Mouse (Mus musculus): ENCODE measurements around the gene Gm7145. TPM values are rescaled to one million over a fixed set of nuclear protein-coding genes. Genes with fewer than 3 reads are reported as not detected.
"Not testable (repeated sequence)": the region's sequence is repeated elsewhere in the genome, so short reads cannot be mapped to it uniquely, and the experiment has no call there.

Gm7145 gene
- polyA plus RNA-seq (2015; fragmentation: Nextera tagmentation; extraction: Ambion mirVana), result not detected in 2 replicates

GRCm38 (mm10) chr1:117965639-117966038 lies at the start of gene Gm7145:
Gene Gm7145, plus strand, starts transcription at chr1:117965939.
- Histone ChIP-seq H3K27me3 (replicated peaks) (no peaks in the 10 kb centered on the region), H3K9ac (no peak within 1 kb of the TSS), H3K9me3 (peaks cover 15% of the 10 kb centered on the region; the same call in 1 of the 2 replicates), H3K27ac (replicated peaks) (no peak within 1 kb of the TSS), H3K4me1 (no peaks in the 10 kb centered on the region), H3K36me3 (no peaks in the 10 kb centered on the region), H3K4me2 (no peak within 1 kb of the TSS), H3K4me3 (no peak within 1 kb of the TSS)
- WGBS, result 62% methylated on average over 4 of the region's 4 CpGs
- ATAC-seq (ENCODE audit: extremely low read depth, insufficient number of reproducible peaks, low FRiP score, low TSS enrichment), result no peak

- H3K9me3 ChIP-seq; H3K4me1 ChIP-seq; H3K4me2 ChIP-seq; H3K4me3 ChIP-seq; ATAC-seq (ENCODE audit: extremely low read depth, insufficient number of reproducible peaks, low FRiP score, low TSS enrichment); H3K27me3 ChIP-seq (replicated peaks); H3K9ac ChIP-seq; H3K27ac ChIP-seq (replicated peaks); H3K36me3 ChIP-seq: not testable (repeated sequence)
- 12% methylated on average over 1 of the region's 1 CpGs for WGBS
These were observed 38.0 kb upstream of the Gm7145 start, which contains the start of gene Gm28168 for GRCm38 (mm10) chr1:117927715-117928114. Gene Gm28168, plus strand, starts transcription at chr1:117928015.

GRCm38 (mm10) chr1:118003876-118004275 lies 38.1 kb downstream of the Gm7145 start:
- H3K9ac ChIP-seq; H3K4me3 ChIP-seq; H3K4me1 ChIP-seq; H3K9me3 ChIP-seq; H3K27me3 ChIP-seq (replicated peaks); H3K27ac ChIP-seq (replicated peaks); ATAC-seq (ENCODE audit: extremely low read depth, insufficient number of reproducible peaks, low FRiP score, low TSS enrichment); H3K4me2 ChIP-seq; H3K36me3 ChIP-seq: not testable (repeated sequence)

- H3K27me3 ChIP-seq (replicated peaks); H3K9ac ChIP-seq; H3K4me3 ChIP-seq; H3K4me2 ChIP-seq; H3K9me3 ChIP-seq; H3K27ac ChIP-seq (replicated peaks); ATAC-seq (ENCODE audit: extremely low read depth, insufficient number of reproducible peaks, low FRiP score, low TSS enrichment); H3K4me1 ChIP-seq; H3K36me3 ChIP-seq: not testable (repeated sequence)
- 24% methylated on average over 8 of the region's 8 CpGs for WGBS
These were observed 47.0 kb downstream of the Gm7145 start for GRCm38 (mm10) chr1:118012736-118013135.

Other genes with a start within 250 kb of the Gm7145 start
- gene B020011L13Rik, start 184.8 kb upstream of the Gm7145 start, polyA plus RNA-seq (2015; fragmentation: Nextera tagmentation; extraction: Ambion mirVana), result not detected in 2 replicates
- gene Gm28360, start 135.9 kb upstream of the Gm7145 start, polyA plus RNA-seq (2015; fragmentation: Nextera tagmentation; extraction: Ambion mirVana), result not detected in 2 replicates
- gene Gm28168, start 37.9 kb upstream of the Gm7145 start, polyA plus RNA-seq (2015; fragmentation: Nextera tagmentation; extraction: Ambion mirVana), result not detected in 2 replicates
- 0.04 and 0.12 TPM in 2 replicates for gene Gm29106, start 210.6 kb downstream of the Gm7145 start, polyA plus RNA-seq (2015; fragmentation: Nextera tagmentation; extraction: Ambion mirVana)

Measured in heart, embryonic 13.5 days (tissue).